Mouse (Mus musculus) right cerebral cortex, adult 2 months (tissue): ENCODE measurements around the gene Osbpl7.

Experiments
- DNase-seq, 2 experiments: peaks; one replicate each; pipeline ENCODE4 v3.0.0; 2021 to 2022; ENCODE audit warnings: low spot score in 2 of 2

The Osbpl7 gene

DNA sequence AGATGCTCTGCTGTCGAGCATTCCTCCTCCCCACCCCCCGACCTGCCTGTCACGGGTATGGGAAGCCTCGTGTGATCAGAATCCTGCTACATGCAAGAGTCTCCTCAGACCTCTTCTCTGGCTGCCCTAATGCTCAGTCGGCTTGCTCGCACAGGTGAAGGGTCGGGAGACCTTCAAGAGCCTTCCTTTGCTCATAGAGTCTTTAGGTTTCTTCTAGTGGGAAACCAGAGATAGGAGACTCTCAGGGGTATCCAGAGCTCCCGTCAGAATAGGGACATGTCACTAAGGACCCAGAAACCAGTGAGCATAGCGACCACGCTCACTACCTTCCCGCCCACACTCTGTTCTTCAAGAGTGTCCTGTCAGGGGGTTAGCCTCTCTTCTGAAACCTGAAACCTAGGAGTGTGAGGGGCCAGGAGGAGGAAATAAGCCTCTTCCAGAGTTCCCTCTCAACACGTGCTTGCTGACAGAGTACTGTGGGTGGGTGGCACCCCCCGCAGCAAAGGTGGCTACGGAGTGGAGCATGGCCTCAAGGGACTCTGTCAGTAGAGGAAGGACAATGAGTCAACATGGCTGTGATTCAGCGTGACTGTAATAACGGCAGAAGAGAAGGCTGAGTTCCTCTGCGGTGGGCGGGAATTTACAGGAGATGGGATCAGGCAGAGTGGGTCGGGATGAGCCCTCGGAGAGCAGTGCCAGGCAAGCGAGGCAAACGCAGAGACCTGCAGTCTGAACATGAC, 33.1 kb downstream of the Osbpl7 start:
- DNase-seq: peak; percentile 64 to 74

DNA sequence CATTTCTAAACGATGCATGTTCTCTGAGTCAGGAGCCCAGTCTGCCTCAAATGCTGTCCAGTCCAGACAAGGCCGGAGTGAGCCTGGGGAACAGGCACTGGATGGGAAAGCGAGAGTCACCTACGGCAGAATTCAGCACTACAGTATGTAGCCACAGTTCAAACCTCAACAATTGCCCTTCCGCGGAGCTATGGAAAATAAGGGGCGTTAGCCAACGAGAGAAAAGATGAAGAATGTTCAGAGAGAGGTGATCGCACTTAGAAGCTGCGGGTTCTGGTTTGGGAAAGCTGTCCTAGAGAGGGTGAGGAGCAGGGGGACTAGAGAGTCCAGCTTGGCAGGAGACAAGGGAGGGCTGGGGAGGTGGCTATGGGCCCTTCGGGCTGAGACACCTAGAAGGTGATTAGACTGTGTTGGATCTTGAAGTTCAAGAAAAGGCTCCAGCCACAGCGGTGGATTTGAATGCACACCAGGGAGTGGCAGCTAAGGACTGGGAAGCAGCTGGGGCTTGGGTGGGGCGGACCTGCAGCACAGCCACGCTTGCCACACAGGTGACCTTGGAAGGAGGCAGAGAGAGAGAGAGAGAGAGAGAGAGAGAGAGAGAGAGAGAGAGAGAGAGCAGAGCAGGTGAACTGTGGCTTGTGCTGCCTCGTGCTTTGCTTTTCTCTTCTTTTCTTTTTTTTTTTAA, 34.5 kb downstream of the Osbpl7 start:
- no peak for DNase-seq

DNA sequence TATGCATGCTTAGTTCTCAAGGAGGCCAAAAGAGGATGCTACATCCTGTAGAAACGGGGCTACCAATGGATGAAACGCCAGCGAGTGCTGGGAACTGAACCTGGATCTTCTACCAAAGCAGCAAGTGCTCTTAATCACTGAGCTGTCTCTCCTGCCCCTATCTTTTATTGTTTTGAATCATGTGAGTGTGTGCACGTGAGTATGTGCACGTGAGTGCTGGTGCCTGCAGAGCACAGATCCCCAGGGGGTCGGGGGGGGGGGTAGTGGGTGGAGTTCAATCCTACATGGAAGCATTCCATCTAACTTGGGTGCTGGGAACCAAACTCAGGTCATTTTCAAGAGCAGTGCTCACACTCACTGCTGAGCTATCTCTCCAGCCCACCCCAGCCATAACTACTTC, 35.9 kb downstream of the Osbpl7 start:
- no peak for DNase-seq

DNA sequence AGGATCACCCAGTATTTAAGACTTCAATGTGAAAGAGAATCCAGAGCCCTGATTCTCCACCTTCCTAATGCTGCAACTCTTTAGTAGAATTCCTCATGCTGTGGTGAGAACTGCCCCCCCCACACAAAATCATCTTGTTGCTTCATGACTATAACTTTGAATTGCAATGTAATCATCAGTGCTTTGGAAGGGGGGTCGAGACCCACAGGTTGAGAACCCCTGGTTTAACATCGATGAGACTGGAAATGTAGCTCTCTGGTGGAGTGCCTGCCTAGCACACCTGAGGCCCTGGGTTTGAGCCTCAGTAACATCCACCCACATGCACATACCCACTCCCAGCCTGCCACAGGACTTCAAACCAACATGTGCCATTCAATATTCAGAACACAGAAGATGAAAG, 44.2 kb downstream of the Osbpl7 start:
- no peak for DNase-seq

DNA sequence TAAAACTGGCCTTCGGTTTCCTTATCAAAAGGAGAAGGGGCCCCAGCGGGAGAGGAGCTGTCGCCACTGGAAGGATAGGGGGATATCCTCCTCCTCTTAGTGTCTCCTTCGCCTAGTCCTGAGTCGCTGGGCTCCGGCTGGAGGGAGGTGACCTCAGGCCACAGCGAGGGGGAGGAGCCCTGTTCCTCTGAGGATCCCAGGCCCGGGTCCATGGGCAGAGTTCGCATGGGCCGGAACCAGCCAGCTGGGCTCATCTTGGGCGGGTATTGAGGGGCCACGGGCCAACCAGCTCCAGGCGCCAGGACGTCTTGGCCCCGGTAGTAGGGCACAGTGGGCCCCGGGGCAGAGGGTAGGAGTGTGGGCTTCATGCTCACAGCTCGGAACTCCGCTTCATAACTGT, 48.4 kb downstream of the Osbpl7 start:
- DNase-seq: no peak

DNA sequence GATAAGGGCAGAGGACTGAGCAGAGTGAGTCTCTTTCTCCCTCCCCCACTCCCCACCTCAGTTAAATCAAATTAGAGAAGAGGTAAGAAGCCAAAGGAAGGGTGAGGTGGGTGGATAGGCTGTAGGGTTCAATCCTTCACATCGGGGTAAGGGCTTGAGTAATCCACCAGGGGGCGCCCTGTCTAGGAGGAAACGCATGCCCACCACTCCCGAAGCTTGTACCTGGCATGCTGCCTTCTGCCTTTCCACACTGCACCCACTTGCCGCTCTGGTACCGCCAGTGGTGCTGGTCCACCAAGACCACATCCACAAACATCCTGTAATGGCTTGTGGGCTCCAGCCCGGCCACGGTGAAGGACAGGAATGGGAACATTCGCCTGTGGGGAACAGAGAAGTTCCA, 51.3 kb downstream of the Osbpl7 start:
- peak; percentile 10 to 20 for DNase-seq

DNA sequence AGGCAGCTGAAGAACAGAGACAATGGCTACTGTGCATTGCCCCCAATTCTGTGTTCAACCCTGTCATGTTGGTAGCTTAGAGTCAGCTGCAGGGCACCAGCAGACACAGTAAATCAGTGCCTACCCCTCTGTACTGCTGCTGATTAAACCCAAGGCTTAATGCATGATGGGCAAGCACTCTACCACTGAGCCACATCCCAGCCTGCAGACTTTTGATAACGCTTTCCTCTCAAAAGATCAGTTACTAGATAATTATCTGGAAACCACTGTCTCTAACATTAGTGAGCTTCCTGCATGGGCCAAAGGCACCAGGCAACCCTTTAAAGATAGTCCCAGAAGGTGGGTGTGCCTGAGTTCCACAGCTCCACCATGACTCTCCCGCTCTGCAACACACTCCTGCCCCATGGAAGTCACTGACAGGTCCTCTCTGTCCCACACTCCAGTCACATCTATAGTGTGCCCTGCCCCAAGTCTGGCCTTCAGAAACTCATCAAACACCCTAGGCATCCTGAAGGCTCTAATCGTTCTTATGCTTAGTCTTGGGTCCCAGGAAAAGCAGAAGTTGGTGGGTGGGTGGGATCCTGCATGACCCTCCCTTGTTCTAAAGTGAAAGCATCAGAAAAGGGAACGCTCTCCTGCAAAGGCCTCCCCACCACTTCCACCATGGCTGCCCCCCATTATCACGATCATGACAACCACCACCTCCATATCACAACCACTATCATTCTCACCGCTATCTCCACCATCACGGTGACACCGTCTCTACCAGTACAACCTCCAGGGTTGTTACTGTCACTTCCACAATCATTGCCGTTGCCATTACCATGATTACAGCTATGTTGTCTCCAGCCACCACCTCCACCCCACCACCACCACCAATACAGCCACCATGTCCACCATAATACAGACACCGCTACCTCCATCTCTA, 53.0 kb downstream of the Osbpl7 start:
- no peak for DNase-seq

DNA sequence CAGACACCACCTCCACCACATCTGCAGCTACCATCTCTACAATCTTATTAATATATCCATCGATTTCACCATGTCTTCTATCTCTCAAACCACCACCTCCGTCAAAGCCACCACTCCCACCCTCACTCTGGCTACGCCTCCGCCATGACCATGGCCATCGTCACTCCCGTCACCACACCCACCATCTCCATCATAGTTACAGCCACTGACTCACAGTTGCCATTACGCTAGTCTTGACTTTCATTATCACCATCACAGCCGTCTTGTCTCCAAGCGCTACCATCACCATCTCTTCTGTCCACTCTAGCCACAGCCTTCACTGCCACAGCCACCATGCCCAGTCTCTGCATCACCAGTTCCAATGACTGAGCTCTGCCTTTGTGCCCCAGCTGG, 53.7 kb downstream of the Osbpl7 start:
- no peak for DNase-seq

DNA sequence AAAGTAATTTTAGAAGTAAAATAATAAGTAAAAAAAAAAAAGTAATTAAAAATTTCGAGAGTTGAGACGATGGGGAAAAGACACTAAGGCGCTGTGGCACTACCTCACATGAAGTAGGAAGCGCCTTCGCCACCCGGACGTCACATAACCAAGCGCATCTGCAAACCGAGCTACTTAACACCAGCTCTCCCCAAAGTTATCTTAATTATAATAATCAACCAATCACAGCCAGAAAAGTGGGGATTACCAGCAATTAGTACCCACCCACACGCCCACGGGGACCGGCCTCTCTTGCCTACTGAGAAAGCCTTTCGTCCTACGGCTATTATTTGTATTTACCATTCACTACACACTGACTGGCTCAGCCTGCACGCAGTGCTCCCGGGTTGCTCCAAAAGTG, 58.5 kb downstream of the Osbpl7 start:
- no peak for DNase-seq

DNA sequence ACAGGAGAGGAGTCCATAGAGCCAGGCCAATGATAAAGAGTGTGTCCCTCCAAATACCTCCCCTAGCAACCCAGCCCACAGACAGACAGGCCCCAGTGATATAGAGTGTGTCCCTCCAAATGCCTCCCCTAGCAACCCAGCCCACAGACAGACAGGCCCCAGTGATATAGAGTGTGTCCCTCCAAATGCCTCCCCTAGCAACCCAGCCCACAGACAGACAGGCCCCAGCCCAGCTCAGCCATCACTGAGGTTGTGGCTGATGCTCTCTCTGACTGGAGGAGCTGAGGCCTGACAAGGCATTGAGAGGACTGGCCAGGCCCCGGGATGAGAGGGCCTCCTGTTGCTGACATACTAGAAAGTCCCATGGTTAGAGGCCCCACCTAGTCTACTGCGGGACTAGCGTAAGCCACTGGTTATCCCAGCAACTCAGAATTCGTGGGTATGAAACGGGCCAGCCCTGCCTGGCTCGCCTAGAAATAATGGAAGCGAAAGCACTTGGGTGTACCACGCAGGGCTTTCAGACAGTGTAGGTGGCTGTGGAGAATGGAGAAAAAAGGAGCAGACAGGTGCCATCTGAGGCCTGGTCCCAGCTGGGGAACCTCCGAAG, 62.2 kb downstream of the Osbpl7 start:
- DNase-seq: no peak

DNA sequence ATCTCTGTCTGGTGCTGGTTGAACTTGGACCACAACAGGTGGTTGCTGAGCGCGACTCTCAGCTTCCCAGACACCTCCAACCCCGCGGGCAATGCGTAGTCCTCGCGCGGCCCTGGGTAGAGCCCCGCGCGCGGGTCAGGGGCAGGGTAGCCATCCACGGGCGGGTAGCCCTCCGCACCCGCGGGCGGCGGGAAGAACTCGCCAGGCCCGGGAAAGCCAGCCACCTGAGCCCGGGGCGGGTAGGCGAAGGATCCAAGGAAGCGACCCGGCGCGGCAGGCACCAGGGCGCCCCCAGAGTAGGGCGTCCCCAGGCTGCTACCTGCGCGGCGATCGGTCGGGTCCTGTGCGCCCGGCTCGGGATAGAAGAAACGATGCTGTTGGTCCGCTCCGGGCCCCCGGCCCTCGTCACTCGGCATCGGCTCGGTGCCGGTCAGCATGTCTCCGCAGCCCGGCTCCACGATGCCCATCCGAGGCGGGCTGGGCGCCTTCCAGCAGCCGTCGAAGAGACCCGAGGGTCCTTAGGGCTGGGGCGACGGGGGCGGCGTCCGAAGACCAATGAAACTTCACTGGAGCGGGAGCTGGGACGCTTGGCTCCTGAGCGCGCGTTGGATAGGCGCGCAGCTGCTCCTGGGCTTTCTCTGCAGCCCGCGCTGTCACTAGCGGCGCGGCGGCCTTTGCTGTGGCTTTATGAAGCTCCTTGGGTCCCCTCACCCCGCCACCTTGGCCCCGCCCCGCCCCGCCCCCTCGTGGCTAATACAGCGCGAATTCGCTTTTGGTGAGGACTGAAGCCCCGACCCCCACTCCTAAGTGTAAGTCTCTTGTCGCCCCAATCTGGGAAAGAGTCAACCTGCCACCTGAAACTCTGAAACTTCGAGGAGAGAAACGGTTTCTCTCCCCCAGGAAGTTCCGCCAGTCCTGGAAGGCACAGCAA, 64.5 kb downstream of the Osbpl7 start, which contains the start of gene Tbx21:
Gene Tbx21 (minus strand): TSS at position 661 of the 931 bp plus-strand sequence.
- no peak for DNase-seq

DNA sequence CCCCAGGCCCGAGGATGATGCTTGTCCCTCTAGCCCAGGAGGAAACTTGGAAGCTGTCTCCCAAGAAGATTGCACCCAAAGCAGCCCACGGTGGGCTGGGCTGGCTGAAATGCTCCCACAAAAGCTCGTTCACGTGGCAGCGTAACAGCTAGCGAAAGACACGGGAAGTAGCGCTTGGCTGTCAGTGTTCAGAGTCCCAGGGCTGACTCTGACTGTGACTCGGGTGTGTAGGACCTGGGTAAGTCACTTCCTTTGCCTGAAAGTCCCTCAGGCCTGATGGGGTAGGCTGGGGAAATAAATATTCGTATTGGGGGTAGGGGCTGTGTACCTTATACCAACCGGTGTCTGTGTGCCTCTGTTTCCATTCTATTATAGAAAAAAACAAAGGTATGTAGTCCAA, 65.4 kb downstream of the Osbpl7 start:
- no peak for DNase-seq
